Mouse (Mus musculus) neural tube, embryonic 13.5 days (tissue): ENCODE measurements at regions not wholly inside any gene's neighbourhood (a gene's known extent, or its start where the extent isn't known, plus 50 kb on each side); places are given as distances from the start of the nearest gene placed in this dataset.

ENCODE experiments used
- ATAC-seq: fragments of 200-750 bp; cut with Nextera tagmentation; 2 replicates; pipeline ENCODE4 v1.8.0; 2017; ENCODE audit warnings: low read depth, mild to moderate bottlenecking, moderate TSS enrichment, moderate library complexity
- H3K27ac ChIP-seq: fragments of 300-500 bp; sonication (generic); replicated peaks from 2 replicates; pipeline ENCODE4 v1.5.1; 2015; ENCODE audit warnings: moderate library complexity, mild to moderate bottlenecking, inconsistent platforms
- H3K27me3 ChIP-seq: fragments of 300-500 bp; sonication (generic); 2 replicates; pipeline ENCODE4 v1.6.1; 2015; ENCODE audit warnings: mild to moderate bottlenecking, inconsistent platforms
- H3K36me3 ChIP-seq: fragments of 300-500 bp; sonication (generic); 2 replicates; pipeline ENCODE4 v1.6.1; 2015; ENCODE audit warnings: mild to moderate bottlenecking, inconsistent platforms
- H3K4me1 ChIP-seq: fragments of 300-500 bp; sonication (generic); replicated peaks from 2 replicates; pipeline ENCODE4 v1.6.1; 2015; ENCODE audit warnings: inconsistent platforms
- H3K4me2 ChIP-seq: fragments of 300-500 bp; sonication (generic); 2 replicates; pipeline ENCODE4 v1.6.1; 2015; ENCODE audit warnings: inconsistent platforms, mild to moderate bottlenecking, moderate library complexity
- H3K4me3 ChIP-seq: fragments of 300-500 bp; sonication (generic); 2 replicates; pipeline ENCODE4 v1.5.1; 2015; ENCODE audit warnings: mild to moderate bottlenecking, inconsistent platforms
- H3K9ac ChIP-seq: fragments of 300-500 bp; sonication (generic); 2 replicates; pipeline ENCODE4 v1.6.1; 2015; ENCODE audit warnings: moderate library complexity, mild to moderate bottlenecking, inconsistent platforms
- H3K9me3 ChIP-seq: fragments of 300-500 bp; sonication (generic); 2 replicates; pipeline ENCODE4 v1.6.1; 2016; ENCODE audit warnings: inconsistent platforms
- WGBS: fragments of 180-500 bp; shearing (Covaris S2); methylation state at CpG from one replicate; pipeline ENCODE4 v1.1.7; 2015; 5-methylcytosine and 5-hydroxymethylcytosine counted together

- Histone ChIP-seq H3K9me3 (no peaks in the 10 kb centered on the region), H3K9ac (no peak overlapping the region), H3K4me1 (no peaks in the 10 kb centered on the region), H3K27ac (no peak overlapping the region), H3K4me2 (no peak overlapping the region), H3K36me3 (no peaks in the 10 kb centered on the region), H3K27me3 (no peaks in the 10 kb centered on the region), H3K4me3 (no peak overlapping the region)
- WGBS: 60% methylated on average over 5 of the region's 5 CpGs
- no peak; the same call in 1 of the 2 replicates for ATAC-seq
These were observed 450.7 kb downstream of the Fgf9 start for GRCm38 (mm10) chr14:58520976-58521549.

GRCm38 (mm10) chr14:58520384-58520783 is 450.0 kb downstream of the Fgf9 start:
- no peaks in the 10 kb centered on the region for H3K27me3 ChIP-seq
- WGBS: 60% methylated on average over 5 of the region's 5 CpGs
- no peak for ATAC-seq
- H3K4me3 ChIP-seq: no peak overlapping the region
- H3K9me3 ChIP-seq: no peaks in the 10 kb centered on the region
- H3K36me3 ChIP-seq: no peaks in the 10 kb centered on the region
- no peak overlapping the region for H3K9ac ChIP-seq
- no peak overlapping the region for H3K27ac ChIP-seq
- no peak overlapping the region for H3K4me2 ChIP-seq
- H3K4me1 ChIP-seq: no peaks in the 10 kb centered on the region

GRCm38 (mm10) chr14:58519086-58519485 is 448.7 kb downstream of the Fgf9 start:
- Histone ChIP-seq H3K9ac (no peak overlapping the region), H3K36me3 (no peaks in the 10 kb centered on the region), H3K4me3 (no peak overlapping the region), H3K4me1 (no peaks in the 10 kb centered on the region), H3K4me2 (no peak overlapping the region), H3K27ac (no peak overlapping the region), H3K27me3 (no peaks in the 10 kb centered on the region), H3K9me3 (no peaks in the 10 kb centered on the region)
- ATAC-seq: no peak
- WGBS: 88% methylated on average over 1 of the region's 1 CpGs

GRCm38 (mm10) chr14:58516543-58516942 is 446.2 kb downstream of the Fgf9 start:
- no peaks in the 10 kb centered on the region for H3K27me3 ChIP-seq
- no peaks in the 10 kb centered on the region for H3K36me3 ChIP-seq
- WGBS: 20% methylated on average over 4 of the region's 4 CpGs
- H3K4me3 ChIP-seq: no peak overlapping the region
- H3K4me1 ChIP-seq: no peaks in the 10 kb centered on the region
- no peak for ATAC-seq
- no peak overlapping the region for H3K27ac ChIP-seq
- H3K9ac ChIP-seq: no peak overlapping the region
- no peak overlapping the region for H3K4me2 ChIP-seq
- H3K9me3 ChIP-seq: no peaks in the 10 kb centered on the region

- 92% methylated on average over 6 of the region's 6 CpGs for WGBS
These were observed 441.8 kb downstream of the Fgf9 start for GRCm38 (mm10) chr14:58512177-58512576.

GRCm38 (mm10) chr14:58511571-58511985 is 441.2 kb downstream of the Fgf9 start:
- WGBS: 80% methylated on average over 4 of the region's 4 CpGs
- peaks cover 6% of the 10 kb centered on the region; the same call in 1 of the 2 replicates for H3K4me1 ChIP-seq
- ATAC-seq: no peak
- H3K36me3 ChIP-seq: no peaks in the 10 kb centered on the region
- H3K9ac ChIP-seq: no peak overlapping the region
- H3K27me3 ChIP-seq: no peaks in the 10 kb centered on the region
- no peak overlapping the region for H3K27ac ChIP-seq
- no peak overlapping the region for H3K4me3 ChIP-seq
- no peaks in the 10 kb centered on the region for H3K9me3 ChIP-seq
- no peak overlapping the region for H3K4me2 ChIP-seq

More at GRCm38 (mm10) chr14:58512177-58512576, 441.8 kb downstream of the Fgf9 start:
- ATAC-seq: no peak
- H3K27me3 ChIP-seq: no peaks in the 10 kb centered on the region
- H3K36me3 ChIP-seq: no peaks in the 10 kb centered on the region
- H3K4me3 ChIP-seq: no peak overlapping the region
- H3K4me2 ChIP-seq: no peak overlapping the region
- peaks cover 6% of the 10 kb centered on the region; the same call in 1 of the 2 replicates for H3K4me1 ChIP-seq
- H3K9me3 ChIP-seq: no peaks in the 10 kb centered on the region
- no peak overlapping the region for H3K27ac ChIP-seq
- no peak overlapping the region for H3K9ac ChIP-seq

GRCm38 (mm10) chr14:58510790-58511189 is 440.4 kb downstream of the Fgf9 start:
- 74% methylated on average over 4 of the region's 4 CpGs for WGBS

GRCm38 (mm10) chr14:58509106-58509505 is 438.8 kb downstream of the Fgf9 start:
- no peaks in the 10 kb centered on the region for H3K36me3 ChIP-seq
- no peaks in the 10 kb centered on the region for H3K27me3 ChIP-seq
- H3K9me3 ChIP-seq: no peaks in the 10 kb centered on the region
- no peak overlapping the region for H3K9ac ChIP-seq
- H3K4me2 ChIP-seq: no peak overlapping the region
- ATAC-seq: no peak
- H3K4me3 ChIP-seq: no peak overlapping the region
- H3K4me1 ChIP-seq: peaks cover 6% of the 10 kb centered on the region; the same call in 1 of the 2 replicates
- H3K27ac ChIP-seq: no peak overlapping the region
- WGBS: 38% methylated on average over 4 of the region's 4 CpGs

More at GRCm38 (mm10) chr14:58510790-58511189, 440.4 kb downstream of the Fgf9 start:
- no peak for ATAC-seq
- Histone ChIP-seq H3K4me2 (no peak overlapping the region), H3K27me3 (no peaks in the 10 kb centered on the region), H3K27ac (no peak overlapping the region), H3K9ac (no peak overlapping the region), H3K4me1 (peaks cover 6% of the 10 kb centered on the region; the same call in 1 of the 2 replicates), H3K36me3 (no peaks in the 10 kb centered on the region), H3K9me3 (no peaks in the 10 kb centered on the region), H3K4me3 (no peak overlapping the region)

- WGBS: 80% methylated on average over 3 of the region's 3 CpGs
- ATAC-seq: no peak
- peaks cover 6% of the 10 kb centered on the region; the same call in 1 of the 2 replicates for H3K4me1 ChIP-seq
These were observed 436.1 kb downstream of the Fgf9 start for GRCm38 (mm10) chr14:58506490-58506889.

GRCm38 (mm10) chr14:58505841-58506240 is 435.5 kb downstream of the Fgf9 start:
- Histone ChIP-seq H3K9ac (no peak overlapping the region), H3K36me3 (no peaks in the 10 kb centered on the region), H3K4me3 (no peak overlapping the region), H3K4me1 (peaks cover 6% of the 10 kb centered on the region; the same call in 1 of the 2 replicates), H3K4me2 (no peak overlapping the region), H3K27me3 (no peaks in the 10 kb centered on the region), H3K27ac (no peak overlapping the region), H3K9me3 (no peaks in the 10 kb centered on the region)
- no peak for ATAC-seq

More at GRCm38 (mm10) chr14:58506490-58506889, 436.1 kb downstream of the Fgf9 start:
- Histone ChIP-seq H3K9ac (no peak overlapping the region), H3K4me2 (no peak overlapping the region), H3K27me3 (no peaks in the 10 kb centered on the region), H3K36me3 (no peaks in the 10 kb centered on the region), H3K4me3 (no peak overlapping the region), H3K9me3 (no peaks in the 10 kb centered on the region), H3K27ac (no peak overlapping the region)

- ATAC-seq: no peak
- Histone ChIP-seq H3K27ac (no peak overlapping the region), H3K9ac (no peak overlapping the region), H3K4me2 (no peak overlapping the region), H3K4me1 (peaks cover 7% of the 10 kb centered on the region), H3K36me3 (no peaks in the 10 kb centered on the region), H3K9me3 (no peaks in the 10 kb centered on the region), H3K27me3 (no peaks in the 10 kb centered on the region), H3K4me3 (no peak overlapping the region)
- WGBS: 95% methylated on average over 8 of the region's 8 CpGs
These were observed 432.5 kb downstream of the Fgf9 start for GRCm38 (mm10) chr14:58502890-58503289.

GRCm38 (mm10) chr14:58500014-58500413 is 429.7 kb downstream of the Fgf9 start:
- Histone ChIP-seq H3K9ac (no peak overlapping the region), H3K27me3 (no peaks in the 10 kb centered on the region)

GRCm38 (mm10) chr14:58499501-58499900 is 429.2 kb downstream of the Fgf9 start:
- peaks cover 7% of the 10 kb centered on the region for H3K4me1 ChIP-seq
- no peaks in the 10 kb centered on the region for H3K27me3 ChIP-seq
- no peak overlapping the region for H3K27ac ChIP-seq
- H3K4me3 ChIP-seq: no peak overlapping the region
- ATAC-seq: no peak
- H3K36me3 ChIP-seq: no peaks in the 10 kb centered on the region
- no peaks in the 10 kb centered on the region for H3K9me3 ChIP-seq
- no peak overlapping the region for H3K4me2 ChIP-seq
- no peak overlapping the region for H3K9ac ChIP-seq
- 34% methylated on average over 6 of the region's 6 CpGs for WGBS

More at GRCm38 (mm10) chr14:58500014-58500413, 429.7 kb downstream of the Fgf9 start:
- Histone ChIP-seq H3K36me3 (no peaks in the 10 kb centered on the region), H3K4me3 (no peak overlapping the region), H3K27ac (no peak overlapping the region), H3K9me3 (no peaks in the 10 kb centered on the region), H3K4me2 (no peak overlapping the region), H3K4me1 (peaks cover 7% of the 10 kb centered on the region)
- 6% methylated on average over 2 of the region's 2 CpGs for WGBS
- ATAC-seq: no peak
